Mouse (Mus musculus) heart, adult 2 months (tissue): ENCODE data around the gene Phex. TPM values are rescaled to one million over a fixed set of nuclear protein-coding genes. Genes with fewer than 3 reads are reported as not detected.

Experiments
- DNase-seq, 2 experiments: peaks; one replicate each; pipeline ENCODE4 v3.0.0; 2021
- H3K27ac ChIP-seq: fragments of 200-600 bp; 2 replicates; pipeline ENCODE4 v1.8.1; 2022
- H3K27me3 ChIP-seq: fragments of 200-500 bp; 2 replicates; pipeline ENCODE4 v1.6.1; 2012; ENCODE audit warnings: mild to moderate bottlenecking, low read length, inconsistent platforms, mixed read lengths; ENCODE audit not compliant: control insufficient read depth, insufficient read depth
- H3K36me3 ChIP-seq: fragments of 200-500 bp; 2 replicates; pipeline ENCODE4 v1.6.1; 2012; ENCODE audit warnings: low read length, inconsistent platforms; ENCODE audit not compliant: control insufficient read depth, insufficient read depth
- H3K4me1 ChIP-seq: fragments of 200-500 bp; 2 replicates; pipeline ENCODE4 v1.6.1; 2011; ENCODE audit warnings: low read length; ENCODE audit not compliant: control insufficient read depth, insufficient read depth
- H3K4me3 ChIP-seq: fragments of 200-600 bp; 2 replicates; pipeline ENCODE4 v1.8.1; 2022
- H3K79me2 ChIP-seq: fragments of 200-500 bp; replicated peaks from 2 replicates; pipeline ENCODE4 v1.6.1; 2012; ENCODE audit warnings: mild to moderate bottlenecking, inconsistent platforms, low read length, moderate library complexity, mixed read lengths; ENCODE audit not compliant: control insufficient read depth, insufficient read depth
- H3K9ac ChIP-seq: fragments of 200-500 bp; 2 replicates; pipeline ENCODE4 v1.6.1; 2012; ENCODE audit warnings: low read depth, mild to moderate bottlenecking, control low read depth, inconsistent platforms, low read length, mixed read lengths
- CTCF ChIP-seq: fragments of 200-600 bp; IDR thresholded peaks from 2 replicates; pipeline ENCODE4 v1.8.1; 2022; ENCODE audit warnings: antibody characterized with exemption, mild to moderate bottlenecking, moderate library complexity
- EP300 ChIP-seq: fragments of 200-500 bp; IDR thresholded peaks from 2 replicates; pipeline ENCODE4 v1.6.1; 2011; ENCODE audit warnings: low read depth, low read length, control low read depth; ENCODE audit not compliant: insufficient read depth
- POLR2A ChIP-seq: fragments of 200-500 bp; IDR thresholded peaks from 2 replicates; pipeline ENCODE4 v1.6.1; 2011; ENCODE audit warnings: mild to moderate bottlenecking, low read depth, low read length, control low read depth; ENCODE audit not compliant: insufficient read depth
- WGBS: fragments of 180-500 bp; shearing (Covaris S2); methylation state at CpG from one replicate; pipeline ENCODE4 v1.1.7; 2018; 5-methylcytosine and 5-hydroxymethylcytosine counted together
- intact Hi-C: fragments of 180-260 bp; cut with DNase I; formaldehyde crosslinking; loops from one replicate; pipeline ENCODE4 v1.15.1; 2025
- microRNA-seq, 2 experiments: library from miRNA; unstranded; fragments of <30 nt; microRNA quantifications; one replicate each; pipeline ENCODE4 v1.2.0; 2021
- polyA plus RNA-seq: library from polyadenylated mRNA; depleted of rRNA; stranded (reverse); fragments of >200 nt; gene quantifications from 2 replicates; pipeline ENCODE4 v1.2.3, GENCODE M21; 2012; rRNA removed
- total RNA-seq, 2 experiments: library from RNA; stranded (reverse); gene quantifications; 2 replicates each; pipeline ENCODE4 v1.2.3; 2021

Phex gene
- total and polyA plus RNA-seq, 3 experiments: 0.04 to 0.05 TPM; not detected in 1

GRCm38 (mm10) chrX:157163394-157163793 lies 251.7 kb downstream of the Phex start:
- no peaks in the 10 kb centered on the region for H3K4me1 ChIP-seq
- H3K27me3 ChIP-seq: no peaks in the 10 kb centered on the region
- DNase-seq: no peak
- no peaks in the 10 kb centered on the region for H3K36me3 ChIP-seq
- H3K4me3 ChIP-seq: no peak overlapping the region
- no peak overlapping the region for H3K27ac ChIP-seq
- TF ChIP-seq EP300 (no peak), POLR2A (no peak), CTCF (no peak)
- no peak overlapping the region for H3K9ac ChIP-seq
- intact Hi-C loops: no loop called here
- 68% methylated on average over 2 of the region's 2 CpGs for WGBS
- H3K79me2 ChIP-seq: no peaks in the 10 kb centered on the region

- intact Hi-C loops: no loop called here
- Histone ChIP-seq H3K27ac (no peak overlapping the region), H3K27me3 (no peaks in the 10 kb centered on the region), H3K9ac (no peak overlapping the region), H3K36me3 (no peaks in the 10 kb centered on the region), H3K79me2 (no peaks in the 10 kb centered on the region), H3K4me1 (no peaks in the 10 kb centered on the region), H3K4me3 (no peak overlapping the region)
- no peak for DNase-seq
- no peak for TF ChIP-seq CTCF
- TF ChIP-seq EP300: no peak
- TF ChIP-seq POLR2A: no peak
Observed at GRCm38 (mm10) chrX:157144675-157145074, 270.4 kb downstream of the Phex start.

GRCm38 (mm10) chrX:157139601-157140000 lies 275.5 kb downstream of the Phex start:
- H3K36me3 ChIP-seq: no peaks in the 10 kb centered on the region
- no peak for DNase-seq
- H3K4me1 ChIP-seq: no peaks in the 10 kb centered on the region
- H3K9ac ChIP-seq: no peak overlapping the region
- no peak for TF ChIP-seq CTCF
- no peak for TF ChIP-seq EP300
- no peak for TF ChIP-seq POLR2A
- no peaks in the 10 kb centered on the region for H3K27me3 ChIP-seq
- H3K4me3 ChIP-seq: no peak overlapping the region
- H3K79me2 ChIP-seq: no peaks in the 10 kb centered on the region
- intact Hi-C loops: no loop called here
- H3K27ac ChIP-seq: no peak overlapping the region
- 62% methylated on average over 6 of the region's 6 CpGs for WGBS

Small RNA genes within 50 kb of the gene (microRNA-seq; reads per million reads assigned to microRNA genes)
- 0 reads per million in 2 experiments for gene Gm23798

Other genes with a start within 250 kb of the Phex start
- 10 to 100 TPM; 41.4 to 56.7 TPM for gene Sms, start 77.0 kb upstream of the Phex start, total RNA-seq
- gene Sms, start 77.0 kb upstream of the Phex start, polyA plus RNA-seq: 18.3 and 23.7 TPM in 2 replicates
- gene Yy2, start 153.7 kb upstream of the Phex start, total RNA-seq: 1 to 10 TPM; 1.0 to 1.9 TPM
- gene Yy2, start 153.7 kb upstream of the Phex start, polyA plus RNA-seq: not detected in 2 replicates
- gene Mbtps2, start 183.4 kb upstream of the Phex start, total RNA-seq: 10 to 100 TPM; 12.5 to 16.0 TPM
- gene Mbtps2, start 183.4 kb upstream of the Phex start, polyA plus RNA-seq: 9.0 and 22.4 TPM in 2 replicates